Mouse (Mus musculus): ENCODE results near the gene Alyref. TPM values are rescaled to one million over a fixed set of nuclear protein-coding genes. Genes with fewer than 3 reads are reported as not detected.

Alyref gene
- polyA plus RNA-seq, 1 experiment, result 23.6 TPM

DNA sequence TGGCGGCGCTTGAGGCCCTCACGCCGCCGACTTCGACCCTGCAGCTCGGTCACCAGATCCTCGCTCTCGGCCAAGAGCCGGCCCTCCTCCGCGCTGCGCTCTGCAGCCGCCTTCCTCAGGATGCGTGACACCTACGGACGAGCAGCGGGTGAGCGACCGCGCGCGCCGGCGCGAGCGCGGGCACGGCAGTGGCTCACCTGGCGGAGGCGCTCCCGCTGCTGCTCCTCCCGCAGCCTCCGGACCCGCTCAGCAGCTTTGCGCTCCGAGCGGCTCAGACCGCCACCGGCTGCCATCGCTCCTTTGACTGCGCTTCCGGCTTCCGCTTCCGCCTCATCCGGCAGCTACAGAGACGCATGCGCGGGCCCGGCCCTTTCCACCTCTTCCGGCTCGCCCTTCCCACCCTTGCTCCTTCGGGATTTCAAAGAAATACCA is 26.5 kb upstream of the Alyref start:
- H3K36me3 ChIP-seq (ENCODE audit: control insufficient read depth, insufficient read depth, low read length), result no peaks in the 10 kb centered on the region
- no peak for TF ChIP-seq CTCF (IDR thresholded peaks at IDR 0.05; ENCODE audit: control insufficient read depth, insufficient read depth, insufficient replicate concordance, low read depth, low read length)
- peak; percentile 53; the same call in 1 of the 2 replicates for TF ChIP-seq POLR2A (IDR thresholded peaks at IDR 0.05; ENCODE audit: control insufficient read depth, low read depth, low read length)
- H3K4me3 ChIP-seq (ENCODE audit: control insufficient read depth, low read depth, low read length), result peak overlapping the region; percentile 82
- peaks cover 8% of the 10 kb centered on the region for H3K4me1 ChIP-seq (ENCODE audit: control insufficient read depth, insufficient read depth, low read length)
- H3K27me3 ChIP-seq (ENCODE audit: control insufficient read depth, insufficient read depth, low read length), result no peaks in the 10 kb centered on the region
- peak overlapping the region; percentile 21; the same call in 1 of the 2 replicates for H3K27ac ChIP-seq (ENCODE audit: control insufficient read depth, insufficient read depth, low read depth, low read length)

DNA sequence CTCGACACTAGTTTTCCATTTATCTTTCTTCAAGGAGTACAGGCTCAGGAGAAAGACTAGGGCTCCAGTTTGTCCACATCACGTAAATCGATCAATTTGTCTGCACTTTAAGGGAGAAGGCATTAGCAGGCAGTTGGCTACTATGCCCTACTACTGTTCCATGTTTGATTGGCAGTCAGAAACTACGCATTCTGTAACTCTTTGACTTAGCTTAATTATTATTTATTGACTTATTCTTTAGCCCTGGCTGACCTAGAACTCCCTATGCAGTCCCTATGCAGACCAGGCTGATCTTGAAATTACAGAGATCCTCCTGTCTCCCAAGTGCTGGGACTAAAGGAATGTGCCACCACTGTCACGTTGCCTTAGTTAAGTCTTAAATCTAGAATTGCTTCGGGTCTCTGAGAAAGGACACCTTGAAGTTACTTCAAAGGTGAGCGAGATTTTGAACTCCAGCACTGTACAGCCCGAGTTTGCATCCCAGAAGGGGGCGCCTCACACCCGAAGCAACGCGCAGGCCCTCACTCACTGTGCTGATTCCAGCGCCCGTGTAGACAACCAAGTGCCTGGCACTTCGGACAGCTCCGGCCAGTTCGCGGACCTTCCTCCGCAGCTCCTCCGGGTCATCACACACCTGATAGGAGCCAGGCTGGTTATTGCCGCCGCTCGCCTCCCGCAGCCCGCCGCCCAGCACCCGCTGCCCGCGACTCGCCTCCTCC is 26.0 kb upstream of the Alyref start:
- Histone ChIP-seq H3K4me1 (ENCODE audit: control insufficient read depth, insufficient read depth, low read length) (peaks cover 8% of the 10 kb centered on the region), H3K27ac (ENCODE audit: control insufficient read depth, insufficient read depth, low read depth, low read length) (peak overlapping the region; percentile 21; the same call in 1 of the 2 replicates), H3K36me3 (ENCODE audit: control insufficient read depth, insufficient read depth, low read length) (no peaks in the 10 kb centered on the region), H3K4me3 (ENCODE audit: control insufficient read depth, low read depth, low read length) (peak overlapping the region; percentile 82), H3K27me3 (ENCODE audit: control insufficient read depth, insufficient read depth, low read length) (no peaks in the 10 kb centered on the region)
- no peak for TF ChIP-seq POLR2A (IDR thresholded peaks at IDR 0.05; ENCODE audit: control insufficient read depth, low read depth, low read length)
- peak; percentile 30; the same call in 1 of the 2 replicates for TF ChIP-seq CTCF (IDR thresholded peaks at IDR 0.05; ENCODE audit: control insufficient read depth, insufficient read depth, insufficient replicate concordance, low read depth, low read length)

DNA sequence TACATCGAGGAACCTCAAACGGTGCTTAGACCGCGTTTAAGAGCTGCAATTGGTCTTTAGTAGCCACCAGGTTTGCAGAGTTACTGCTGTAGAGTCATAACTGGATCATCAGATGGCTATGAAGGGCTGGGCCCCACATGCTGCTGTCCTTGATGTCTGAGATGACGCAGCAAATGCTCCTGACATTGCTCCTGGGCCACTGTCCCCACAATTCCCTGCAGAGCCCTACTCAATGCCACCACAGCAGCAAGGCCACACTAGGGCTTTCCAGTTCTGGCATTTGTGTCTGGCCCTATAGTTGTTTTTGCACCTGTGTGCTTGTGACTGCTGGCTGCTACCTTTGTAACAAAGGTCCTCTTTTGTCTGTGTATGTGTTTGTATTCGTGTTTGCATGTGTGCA is 24.6 kb upstream of the Alyref start:
- TF ChIP-seq POLR2A (IDR thresholded peaks at IDR 0.05; ENCODE audit: control insufficient read depth, low read depth, low read length) (no peak), CTCF (IDR thresholded peaks at IDR 0.05; ENCODE audit: control insufficient read depth, insufficient read depth, insufficient replicate concordance, low read depth, low read length) (no peak)
- Histone ChIP-seq H3K27me3 (ENCODE audit: control insufficient read depth, insufficient read depth, low read length) (no peaks in the 10 kb centered on the region), H3K36me3 (ENCODE audit: control insufficient read depth, insufficient read depth, low read length) (no peaks in the 10 kb centered on the region), H3K4me3 (ENCODE audit: control insufficient read depth, low read depth, low read length) (no peak overlapping the region), H3K27ac (ENCODE audit: control insufficient read depth, insufficient read depth, low read depth, low read length) (no peak overlapping the region), H3K4me1 (ENCODE audit: control insufficient read depth, insufficient read depth, low read length) (peaks cover 17% of the 10 kb centered on the region)

DNA sequence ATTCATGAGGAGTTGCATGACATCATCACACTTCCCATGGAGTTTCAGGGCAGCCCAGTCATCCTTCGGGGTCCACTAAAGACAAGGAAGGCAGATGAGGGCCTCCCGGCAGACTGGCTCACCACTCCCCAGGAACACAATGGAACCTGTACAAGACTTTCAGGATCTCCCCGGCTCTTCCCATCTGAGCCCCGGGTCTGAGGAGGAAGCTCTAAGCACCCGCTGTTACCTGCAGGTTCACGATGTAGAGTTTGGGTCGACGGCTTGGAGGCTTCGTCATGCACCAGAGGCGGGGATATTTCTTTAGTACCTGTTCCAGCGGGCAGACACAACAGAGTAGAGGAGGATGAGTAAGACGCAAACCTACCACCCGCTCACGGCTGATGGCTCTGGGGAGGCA is 22.0 kb upstream of the Alyref start:
- no peaks in the 10 kb centered on the region for H3K36me3 ChIP-seq (ENCODE audit: control insufficient read depth, insufficient read depth, low read length)
- TF ChIP-seq CTCF (IDR thresholded peaks at IDR 0.05; ENCODE audit: control insufficient read depth, insufficient read depth, insufficient replicate concordance, low read depth, low read length) (no peak), POLR2A (IDR thresholded peaks at IDR 0.05; ENCODE audit: control insufficient read depth, low read depth, low read length) (0 out of 2 replicates have a peak, but pooled peaks have one; percentile 6)
- no peaks in the 10 kb centered on the region for H3K27me3 ChIP-seq (ENCODE audit: control insufficient read depth, insufficient read depth, low read length)
- H3K4me1 ChIP-seq (ENCODE audit: control insufficient read depth, insufficient read depth, low read length), result peaks cover 17% of the 10 kb centered on the region
- no peak overlapping the region for H3K4me3 ChIP-seq (ENCODE audit: control insufficient read depth, low read depth, low read length)
- no peak overlapping the region for H3K27ac ChIP-seq (ENCODE audit: control insufficient read depth, insufficient read depth, low read depth, low read length)

DNA sequence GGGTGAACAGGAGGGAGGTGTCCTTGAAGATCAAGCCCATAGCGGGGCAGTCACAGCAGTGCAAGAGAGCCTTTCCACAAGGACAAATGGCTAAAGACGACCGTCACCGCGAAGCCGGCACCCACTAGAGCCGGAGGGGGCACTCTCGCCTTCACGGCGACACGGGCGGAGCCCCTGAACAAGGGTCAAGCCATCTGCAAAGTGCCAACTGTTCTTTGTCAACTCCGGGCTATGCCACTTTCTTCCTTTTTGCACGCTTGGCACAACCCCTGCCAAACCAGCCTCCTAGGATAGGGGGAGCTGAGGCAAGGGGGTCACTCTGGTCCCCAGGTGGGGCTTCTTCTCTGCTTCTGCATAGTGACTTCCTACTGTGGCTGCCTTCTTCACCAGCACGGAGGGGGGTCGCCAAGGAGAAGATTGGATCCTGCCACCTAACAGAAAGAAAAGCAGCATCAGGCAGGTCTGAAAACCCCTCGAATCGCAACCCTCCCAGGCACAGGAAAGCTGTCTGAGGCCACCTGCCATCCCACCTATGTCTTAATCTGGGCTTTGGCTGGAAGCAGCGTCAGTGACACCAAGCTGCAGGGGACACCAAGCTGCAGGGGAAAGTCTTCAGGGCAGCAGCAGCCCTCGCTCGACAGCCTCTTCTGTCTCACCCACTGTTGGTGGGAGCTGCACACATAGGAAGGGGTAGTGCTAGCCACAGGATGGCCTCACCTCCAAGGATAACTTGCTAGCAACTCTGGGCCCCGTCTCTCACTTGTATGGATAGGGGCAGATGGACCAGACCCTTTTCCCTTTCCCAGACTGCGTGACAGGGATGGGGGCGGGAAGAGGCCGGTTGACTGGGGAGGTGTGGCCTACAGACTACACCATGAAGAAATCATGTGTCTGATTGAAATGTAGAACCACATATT is 20.7 kb upstream of the Alyref start:
- TF ChIP-seq CTCF (IDR thresholded peaks at IDR 0.05; ENCODE audit: control insufficient read depth, insufficient read depth, insufficient replicate concordance, low read depth, low read length) (no peak), POLR2A (IDR thresholded peaks at IDR 0.05; ENCODE audit: control insufficient read depth, low read depth, low read length) (no peak)
- Histone ChIP-seq H3K4me1 (ENCODE audit: control insufficient read depth, insufficient read depth, low read length) (peaks cover 15% of the 10 kb centered on the region), H3K27ac (ENCODE audit: control insufficient read depth, insufficient read depth, low read depth, low read length) (no peak overlapping the region), H3K4me3 (ENCODE audit: control insufficient read depth, low read depth, low read length) (no peak overlapping the region), H3K36me3 (ENCODE audit: control insufficient read depth, insufficient read depth, low read length) (no peaks in the 10 kb centered on the region), H3K27me3 (ENCODE audit: control insufficient read depth, insufficient read depth, low read length) (no peaks in the 10 kb centered on the region)

DNA sequence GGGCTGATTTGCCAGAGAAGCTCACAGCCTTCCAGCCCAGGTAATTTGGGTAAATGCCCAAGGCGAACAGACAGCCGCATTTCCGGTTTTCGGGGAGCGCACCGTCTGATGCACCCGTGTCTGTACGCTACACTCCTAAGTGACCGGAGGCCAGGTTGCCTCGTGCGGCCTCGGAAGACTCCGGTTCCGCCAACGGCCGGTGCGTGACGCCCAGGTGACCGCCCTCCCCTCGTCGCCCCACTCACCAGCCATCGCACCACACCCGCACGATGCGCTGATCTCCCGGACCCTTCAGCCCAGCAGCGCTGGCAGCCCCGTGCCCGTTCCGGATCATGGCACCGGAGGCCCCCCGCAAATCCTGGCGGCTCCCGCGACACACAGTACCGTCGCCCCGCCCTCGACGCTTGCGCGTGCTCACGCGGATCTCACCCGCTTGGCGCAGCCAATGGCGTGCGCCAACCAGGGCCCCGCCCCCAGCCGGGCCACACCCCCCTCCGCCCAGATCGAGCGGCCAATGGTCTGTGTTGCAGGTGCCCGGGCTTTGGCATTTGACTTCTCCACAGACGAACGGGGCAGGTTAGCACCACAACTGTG is 19.5 kb upstream of the Alyref start, which contains the start of gene Pcyt2:
TSS of gene Pcyt2 (minus strand) at position 418 of the 594 bp plus-strand sequence.
- peak within 1 kb of the TSS; percentile 87 for H3K27ac ChIP-seq (ENCODE audit: control insufficient read depth, insufficient read depth, low read depth, low read length)
- peak within 1 kb of the TSS; percentile 89 for H3K4me3 ChIP-seq (ENCODE audit: control insufficient read depth, low read depth, low read length)
- TF ChIP-seq POLR2A (IDR thresholded peaks at IDR 0.05; ENCODE audit: control insufficient read depth, low read depth, low read length) (peak; percentile 83), CTCF (IDR thresholded peaks at IDR 0.05; ENCODE audit: control insufficient read depth, insufficient read depth, insufficient replicate concordance, low read depth, low read length) (no peak)
- no peaks in the 10 kb centered on the region; the same call in 1 of the 2 replicates for H3K36me3 ChIP-seq (ENCODE audit: control insufficient read depth, insufficient read depth, low read length)
- peaks cover 15% of the 10 kb centered on the region for H3K4me1 ChIP-seq (ENCODE audit: control insufficient read depth, insufficient read depth, low read length)
- H3K27me3 ChIP-seq (ENCODE audit: control insufficient read depth, insufficient read depth, low read length), result no peaks in the 10 kb centered on the region
